Mouse (Mus musculus) intestine, embryonic 16.5 days (tissue): ENCODE data around the gene Trmo. TPM values are rescaled to one million over a fixed set of nuclear protein-coding genes. Genes with fewer than 3 reads are reported as not detected.

Experiments
- ATAC-seq: fragments of 200-750 bp; cut with Nextera tagmentation; 2 replicates; pipeline ENCODE4 v1.8.0; 2017; ENCODE audit warnings: moderate TSS enrichment, moderate library complexity
- H3K27ac ChIP-seq: fragments of 300-500 bp; sonication (generic); 2 replicates; pipeline ENCODE4 v1.5.1; 2014; ENCODE audit warnings: mild to moderate bottlenecking, low read length
- H3K27me3 ChIP-seq: fragments of 300-500 bp; sonication (generic); replicated peaks from 2 replicates; pipeline ENCODE4 v1.6.1; 2014; ENCODE audit warnings: low read length, control low read depth, mixed read lengths; ENCODE audit not compliant: control insufficient read depth, insufficient read depth
- H3K36me3 ChIP-seq: fragments of 300-500 bp; sonication (generic); 2 replicates; pipeline ENCODE4 v1.6.1; 2014; ENCODE audit warnings: low read length, control low read depth; ENCODE audit not compliant: control insufficient read depth, insufficient read depth
- H3K4me1 ChIP-seq: fragments of 300-500 bp; sonication (generic); 2 replicates; pipeline ENCODE4 v1.6.1; 2014; ENCODE audit warnings: low read length, control low read depth, mixed read lengths; ENCODE audit not compliant: control insufficient read depth, insufficient read depth
- H3K4me2 ChIP-seq: fragments of 300-500 bp; sonication (generic); 2 replicates; pipeline ENCODE4 v1.6.1; 2014; ENCODE audit warnings: low read depth, low read length, control low read depth
- H3K4me3 ChIP-seq: fragments of 300-500 bp; sonication (generic); 2 replicates; pipeline ENCODE4 v1.5.1; 2014; ENCODE audit warnings: mild to moderate bottlenecking, low read length
- H3K9ac ChIP-seq: fragments of 300-500 bp; sonication (generic); 2 replicates; pipeline ENCODE4 v1.6.1; 2014; ENCODE audit warnings: low read depth, low read length
- H3K9me3 ChIP-seq: fragments of 300-500 bp; sonication (generic); 2 replicates; pipeline ENCODE4 v1.6.1; 2016; ENCODE audit warnings: low read length, control low read depth; ENCODE audit not compliant: control insufficient read depth
- WGBS: fragments of 180-500 bp; shearing (Covaris S2); extraction: QIAGEN DNeasy Blood & Tissue Kit; methylation state at CpG from one replicate; pipeline ENCODE4 v1.1.7; 2014; 5-methylcytosine and 5-hydroxymethylcytosine counted together
- polyA plus RNA-seq: library from polyadenylated mRNA; unstranded; fragments of >200 nt; fragmentation: Nextera tagmentation; extraction: Ambion mirVana; gene quantifications from 2 replicates; pipeline ENCODE4 v1.2.1, GENCODE M21; 2015

The Trmo gene
- polyA plus RNA-seq, 1 experiment from 2014 or later, result 13.0 TPM

GRCm38 (mm10) chr4:46410677-46411076 lies 21.4 kb upstream of the Trmo start:
- no peak overlapping the region for H3K27ac ChIP-seq
- no peaks in the 10 kb centered on the region for H3K9me3 ChIP-seq
- H3K9ac ChIP-seq, result no peak overlapping the region
- WGBS, result 92% methylated on average over 5 of the region's 5 CpGs
- no peak overlapping the region for H3K4me3 ChIP-seq
- ATAC-seq, result peak; percentile 36; the same call in 1 of the 2 replicates
- H3K4me1 ChIP-seq, result no peaks in the 10 kb centered on the region
- no peaks in the 10 kb centered on the region for H3K36me3 ChIP-seq
- no peak overlapping the region for H3K4me2 ChIP-seq
- H3K27me3 ChIP-seq, result no peaks in the 10 kb centered on the region

- Histone ChIP-seq H3K4me2 (no peak overlapping the region), H3K4me3 (no peak overlapping the region), H3K9me3 (no peaks in the 10 kb centered on the region), H3K9ac (no peak overlapping the region), H3K4me1 (peaks cover 2% of the 10 kb centered on the region; the same call in 1 of the 2 replicates), H3K27ac (no peak overlapping the region), H3K27me3 (no peaks in the 10 kb centered on the region), H3K36me3 (no peaks in the 10 kb centered on the region)
- WGBS, result 91% methylated on average over 8 of the region's 8 CpGs
- peak; percentile 72 for ATAC-seq
These were observed 17.9 kb upstream of the Trmo start for GRCm38 (mm10) chr4:46406966-46407703.

GRCm38 (mm10) chr4:46404042-46404795 lies 15.0 kb upstream of the Trmo start:
- Histone ChIP-seq H3K4me1 (peaks cover 2% of the 10 kb centered on the region; the same call in 1 of the 2 replicates), H3K9ac (no peak overlapping the region), H3K27me3 (no peaks in the 10 kb centered on the region), H3K27ac (no peak overlapping the region), H3K9me3 (no peaks in the 10 kb centered on the region), H3K4me2 (no peak overlapping the region), H3K36me3 (no peaks in the 10 kb centered on the region), H3K4me3 (no peak overlapping the region)
- ATAC-seq, result peak; percentile 84
- WGBS, result 58% methylated on average over 6 of the region's 6 CpGs

GRCm38 (mm10) chr4:46398839-46399238 lies 9.6 kb upstream of the Trmo start:
- WGBS, result 73% methylated on average over 4 of the region's 4 CpGs
- no peak overlapping the region for H3K9ac ChIP-seq
- no peaks in the 10 kb centered on the region for H3K4me1 ChIP-seq
- no peaks in the 10 kb centered on the region for H3K9me3 ChIP-seq
- ATAC-seq, result no peak
- H3K4me3 ChIP-seq, result no peak overlapping the region
- no peaks in the 10 kb centered on the region for H3K27me3 ChIP-seq
- no peak overlapping the region for H3K27ac ChIP-seq
- no peak overlapping the region for H3K4me2 ChIP-seq
- H3K36me3 ChIP-seq, result no peaks in the 10 kb centered on the region

- WGBS, result 28% methylated on average over 5 of the region's 5 CpGs
These were observed 6.5 kb upstream of the Trmo start for GRCm38 (mm10) chr4:46395736-46396135.

GRCm38 (mm10) chr4:46394388-46394787 lies 5.2 kb upstream of the Trmo start:
- ATAC-seq, result no peak
- WGBS, result 80% methylated on average over 2 of the region's 2 CpGs
- Histone ChIP-seq H3K4me2 (no peak overlapping the region), H3K36me3 (no peaks in the 10 kb centered on the region), H3K9ac (no peak overlapping the region), H3K27ac (no peak overlapping the region), H3K4me3 (no peak overlapping the region), H3K4me1 (no peaks in the 10 kb centered on the region), H3K27me3 (no peaks in the 10 kb centered on the region), H3K9me3 (no peaks in the 10 kb centered on the region)

More at GRCm38 (mm10) chr4:46395736-46396135, 6.5 kb upstream of the Trmo start:
- Histone ChIP-seq H3K36me3 (no peaks in the 10 kb centered on the region), H3K4me2 (no peak overlapping the region), H3K27me3 (no peaks in the 10 kb centered on the region), H3K9me3 (no peaks in the 10 kb centered on the region), H3K9ac (no peak overlapping the region), H3K4me1 (no peaks in the 10 kb centered on the region), H3K27ac (no peak overlapping the region), H3K4me3 (no peak overlapping the region)
- ATAC-seq, result no peak; the same call in 1 of the 2 replicates

- Histone ChIP-seq H3K4me2 (peak overlapping the region; percentile 60), H3K9ac (no peak overlapping the region), H3K4me3 (peak overlapping the region; percentile 72), H3K9me3 (no peaks in the 10 kb centered on the region), H3K27ac (no peak overlapping the region), H3K36me3 (no peaks in the 10 kb centered on the region), H3K27me3 (no peaks in the 10 kb centered on the region), H3K4me1 (no peaks in the 10 kb centered on the region)
- 22% methylated on average over 9 of the region's 9 CpGs for WGBS
- ATAC-seq, result peak; percentile 43
These were observed 1.2 kb upstream of the Trmo start for GRCm38 (mm10) chr4:46390390-46390970.

- WGBS, result 2% methylated on average over 24 of the region's 24 CpGs
- Histone ChIP-seq H3K4me2 (peak overlapping the region; percentile 60), H3K9me3 (no peaks in the 10 kb centered on the region), H3K4me1 (no peaks in the 10 kb centered on the region), H3K27ac (peak overlapping the region; percentile 96), H3K36me3 (no peaks in the 10 kb centered on the region), H3K4me3 (peak overlapping the region; percentile 72), H3K9ac (peak overlapping the region; percentile 84), H3K27me3 (no peaks in the 10 kb centered on the region)
- ATAC-seq, result peak; percentile 20; the same call in 1 of the 2 replicates
These were observed 540 bp upstream of the Trmo start for GRCm38 (mm10) chr4:46389612-46390341.

- H3K9ac ChIP-seq, result peak overlapping the region; percentile 84; the same call in 1 of the 2 replicates
- 21% methylated on average over 5 of the region's 5 CpGs for WGBS
- peak overlapping the region; percentile 72 for H3K4me3 ChIP-seq
- ATAC-seq, result no peak
- no peak overlapping the region for H3K27ac ChIP-seq
- peak overlapping the region; percentile 60 for H3K4me2 ChIP-seq
- no peaks in the 10 kb centered on the region for H3K27me3 ChIP-seq
- no peaks in the 10 kb centered on the region for H3K4me1 ChIP-seq
- no peaks in the 10 kb centered on the region for H3K36me3 ChIP-seq
- H3K9me3 ChIP-seq, result no peaks in the 10 kb centered on the region
These were observed 681 bp downstream of the Trmo start for GRCm38 (mm10) chr4:46388556-46388955.
